Mouse (Mus musculus) ovary, adult 18-20 months (tissue): ENCODE measurements around the gene Dqx1.

Experiments
- DNase-seq: peaks from one replicate; pipeline ENCODE4 v3.0.0; 2022; ENCODE audit warnings: low spot score, mixed read lengths

Dqx1 gene

GRCm38 (mm10) chr6:83057790-83058189 is at the start of gene Dqx1:
Gene Dqx1 (plus strand): TSS chr6:83057844.
- DNase-seq, result no peak

- no peak for DNase-seq
These were observed 49.0 kb upstream of the Dqx1 start for GRCm38 (mm10) chr6:83008659-83009058.

- DNase-seq, result no peak
These were observed 47.6 kb upstream of the Dqx1 start for GRCm38 (mm10) chr6:83010010-83010409.

GRCm38 (mm10) chr6:83011255-83011654 is 46.4 kb upstream of the Dqx1 start:
- DNase-seq, result no peak

GRCm38 (mm10) chr6:83011756-83012155 is 45.9 kb upstream of the Dqx1 start:
- no peak for DNase-seq

GRCm38 (mm10) chr6:83013444-83013843 is 44.2 kb upstream of the Dqx1 start:
- no peak for DNase-seq

GRCm38 (mm10) chr6:83014482-83015466 is 42.9 kb upstream of the Dqx1 start:
- DNase-seq, result no peak

- no peak for DNase-seq
These were observed 41.9 kb upstream of the Dqx1 start for GRCm38 (mm10) chr6:83015749-83016148.

- peak; percentile 38 for DNase-seq
These were observed 40.5 kb upstream of the Dqx1 start for GRCm38 (mm10) chr6:83017190-83017589.

- DNase-seq, result no peak
These were observed 38.6 kb upstream of the Dqx1 start for GRCm38 (mm10) chr6:83019044-83019443.

- no peak for DNase-seq
These were observed 37.5 kb upstream of the Dqx1 start for GRCm38 (mm10) chr6:83020121-83020520.

GRCm38 (mm10) chr6:83020836-83021593 is 36.6 kb upstream of the Dqx1 start:
- no peak for DNase-seq

- DNase-seq, result no peak
These were observed 34.6 kb upstream of the Dqx1 start for GRCm38 (mm10) chr6:83023008-83023407.

- DNase-seq, result no peak
These were observed 33.9 kb upstream of the Dqx1 start for GRCm38 (mm10) chr6:83023786-83024185.

- no peak for DNase-seq
These were observed 33.2 kb upstream of the Dqx1 start for GRCm38 (mm10) chr6:83024421-83024820.

- no peak for DNase-seq
These were observed 32.4 kb upstream of the Dqx1 start for GRCm38 (mm10) chr6:83025221-83025620.

- DNase-seq, result no peak
These were observed 30.4 kb upstream of the Dqx1 start for GRCm38 (mm10) chr6:83027293-83027692.

- no peak for DNase-seq
These were observed 29.9 kb upstream of the Dqx1 start for GRCm38 (mm10) chr6:83027706-83028105.

- no peak for DNase-seq
These were observed 27.9 kb upstream of the Dqx1 start for GRCm38 (mm10) chr6:83029777-83030176.

GRCm38 (mm10) chr6:83031111-83031510 is 26.5 kb upstream of the Dqx1 start:
- no peak for DNase-seq

GRCm38 (mm10) chr6:83031921-83032590 is 25.6 kb upstream of the Dqx1 start:
- no peak for DNase-seq

GRCm38 (mm10) chr6:83032769-83033191 is 24.9 kb upstream of the Dqx1 start:
- DNase-seq, result no peak
